10 mouse cellular contexts compared by ENCODE assay signal in genomic region chr14:72149463-72149862, GRCm38 (mm10).
DNase-seq lines count a peak whose midpoint lies in the region; ATAC-seq and TF ChIP-seq lines count a peak whose summit lies in the region.
"Had no signal": no experiment of that assay in that cellular context is flagged by ENCODE, and none has a peak within 500 bp of the region (broad histone marks: within the 10 kb centered on the region; RNA-seq: fewer than 3 reads in every experiment).

No protein-coding gene starts in this region.

- no peak overlapping the region for H3K27ac ChIP-seq in liver, embryonic 11.5 days (ENCODE audit: low read depth, low read length)
- no peak overlapping the region for H3K27ac ChIP-seq in hindbrain, postnatal 0 days
- H3K27ac ChIP-seq: limb, embryonic 15.5 days had no signal

- no peaks in the 10 kb centered on the region for H3K36me3 ChIP-seq in liver, embryonic 11.5 days (ENCODE audit: control insufficient read depth, insufficient read depth, low read length)
- H3K36me3 ChIP-seq in hindbrain, postnatal 0 days (ENCODE audit: insufficient read depth, low read length): no peaks in the 10 kb centered on the region
- H3K36me3 ChIP-seq: limb, embryonic 15.5 days had no signal

- no peak overlapping the region for H3K9ac ChIP-seq in liver, embryonic 11.5 days (ENCODE audit: low read depth, low read length)
- no peak overlapping the region for H3K9ac ChIP-seq in hindbrain, postnatal 0 days (replicated peaks; ENCODE audit: low read length)
- H3K9ac ChIP-seq: limb, embryonic 15.5 days had no signal

- no peak overlapping the region for H3K4me3 ChIP-seq in liver, embryonic 11.5 days (ENCODE audit: low read depth, low read length)
- no peak overlapping the region for H3K4me3 ChIP-seq in hindbrain, postnatal 0 days (ENCODE audit: low read length)
- H3K4me3 ChIP-seq: limb, embryonic 15.5 days had no signal

- no peaks in the 10 kb centered on the region for H3K4me1 ChIP-seq in liver, embryonic 11.5 days (replicated peaks; ENCODE audit: control insufficient read depth, insufficient read depth, low read length)
- H3K4me1 ChIP-seq in hindbrain, postnatal 0 days (ENCODE audit: insufficient read depth, low read length): peaks cover 7% of the 10 kb centered on the region
- H3K4me1 ChIP-seq: limb, embryonic 15.5 days had no signal

- WGBS in liver, embryonic 11.5 days: 23% methylated on average over 4 of the region's 4 CpGs
- WGBS in hindbrain, postnatal 0 days: 21% methylated on average over 4 of the region's 4 CpGs

- no peaks in the 10 kb centered on the region for H3K9me3 ChIP-seq in liver, embryonic 11.5 days (ENCODE audit: control insufficient read depth, low read length)
- no peaks in the 10 kb centered on the region for H3K9me3 ChIP-seq in hindbrain, postnatal 0 days (ENCODE audit: low read length)
- H3K9me3 ChIP-seq: limb, embryonic 15.5 days had no signal

- ATAC-seq in liver, embryonic 11.5 days (replicated peaks; ENCODE audit: low FRiP score): no peak; the same call in 1 of the 2 replicates
- peak; percentile 86 for ATAC-seq in hindbrain, postnatal 0 days
- no peak for ATAC-seq in cerebellum, adult (ENCODE audit: insufficient number of reproducible peaks, low FRiP score, low TSS enrichment)
- ATAC-seq: Patski had no signal

- H3K4me2 ChIP-seq in liver, embryonic 11.5 days: no peak overlapping the region
- no peak overlapping the region for H3K4me2 ChIP-seq in hindbrain, postnatal 0 days (ENCODE audit: low read depth, low read length)
- H3K4me2 ChIP-seq: limb, embryonic 15.5 days had no signal

- TF ChIP-seq CTCF in hindbrain, postnatal 0 days (IDR thresholded peaks at IDR 0.05; ENCODE audit: low read depth): peak; percentile 28; the same call in 1 of the 2 replicates

- DNase-seq in liver: peak; percentile 31
- DNase-seq in liver, embryonic 11.5 days (ENCODE audit: low spot score): no peak
- DNase-seq in embryo, embryonic 9.5 days (ENCODE audit: extremely low spot score): peak; percentile 29
- peak; percentile 82 for DNase-seq in hindbrain, postnatal 0 days (ENCODE audit: low spot score)
- DNase-seq in retina, embryonic 14.5 days (ENCODE audit: low spot score): peak; percentile 75
- no peak for DNase-seq in natural killer cell, adult 2 months (ENCODE audit: low spot score in 2 of 2)
- DNase-seq in left cerebral cortex, adult 9 months (ENCODE audit: low spot score in 2 of 2): no peak

- H3K27me3 ChIP-seq in liver, embryonic 11.5 days (replicated peaks; ENCODE audit: control insufficient read depth, insufficient read depth, low read length): no peaks in the 10 kb centered on the region
- no peaks in the 10 kb centered on the region for H3K27me3 ChIP-seq in hindbrain, postnatal 0 days (ENCODE audit: insufficient read depth, low read length)
- H3K27me3 ChIP-seq: limb, embryonic 15.5 days; Patski had no signal

Comparison
In these comparisons a context has a peak if more than half of its experiments do, and no peak if none do; other contexts are left out.
1. DNase-seq: peak in liver (single experiment), embryo, embryonic 9.5 days (single experiment), hindbrain, postnatal 0 days (single experiment) and retina, embryonic 14.5 days (single experiment); none in liver, embryonic 11.5 days (single experiment), natural killer cell, adult 2 months (0 of 2) and left cerebral cortex, adult 9 months (0 of 2).